Comparison of ENCODE assay signal across 25 mouse cellular contexts in genomic region chr16:31064782-31065181, GRCm38 (mm10). TPM values are rescaled to one million over a fixed set of nuclear protein-coding genes. Genes with fewer than 3 reads are reported as not detected.
A peak's percentile ranks its signal among the peaks of the same experiment; 100 is the strongest.
DNase-seq lines count a peak whose midpoint lies in the region; ATAC-seq and TF ChIP-seq lines count a peak whose summit lies in the region.
"Had no signal": no experiment of that assay in that cellular context is flagged by ENCODE, and none has a peak within 500 bp of the region (broad histone marks: within the 10 kb centered on the region; RNA-seq: fewer than 3 reads in every experiment).

No protein-coding gene starts in this region.

- no peak for ATAC-seq in liver, embryonic 13.5 days (ENCODE audit: low read depth)
- no peak for ATAC-seq in liver, embryonic 11.5 days (replicated peaks; ENCODE audit: low FRiP score)
- 0 out of 2 replicates have a peak, but pooled peaks have one; percentile 23 for ATAC-seq in megakaryocyte progenitor cell, adult 5-6 weeks (replicated peaks; ENCODE audit: poor library complexity)
- no peak for ATAC-seq in kidney, embryonic 15.5 days (replicated peaks; ENCODE audit: low FRiP score)
- no peak for ATAC-seq in hindbrain, postnatal 0 days
- ATAC-seq: activated CD4-positive, CD25-positive, alpha-beta regulatory T cell, adult 4 months; forebrain, embryonic 16.5 days had no signal

- H3K4me2 ChIP-seq in liver, embryonic 13.5 days: no peak overlapping the region
- no peak overlapping the region for H3K4me2 ChIP-seq in liver, embryonic 11.5 days
- H3K4me2 ChIP-seq in kidney, embryonic 15.5 days: no peak overlapping the region
- no peak overlapping the region for H3K4me2 ChIP-seq in hindbrain, postnatal 0 days (ENCODE audit: low read depth, low read length)
- H3K4me2 ChIP-seq: heart, embryonic 11.5 days; hindbrain, embryonic 15.5 days; liver, embryonic 15.5 days; lung, embryonic 15.5 days had no signal

- H3K9ac ChIP-seq in liver, embryonic 13.5 days: no peak overlapping the region
- no peak overlapping the region for H3K9ac ChIP-seq in liver, embryonic 11.5 days (ENCODE audit: low read depth, low read length)
- H3K9ac ChIP-seq in kidney, embryonic 15.5 days: no peak overlapping the region
- H3K9ac ChIP-seq in hindbrain, postnatal 0 days (replicated peaks; ENCODE audit: low read length): no peak overlapping the region
- H3K9ac ChIP-seq: hindbrain, embryonic 15.5 days; liver, embryonic 15.5 days; lung, embryonic 15.5 days had no signal

- 63% methylated on average over 6 of the region's 6 CpGs for WGBS in liver, embryonic 13.5 days (ENCODE audit: insufficient replicate concordance)
- 83% methylated on average over 6 of the region's 6 CpGs for WGBS in liver, embryonic 11.5 days
- WGBS in kidney, embryonic 15.5 days: 90% methylated on average over 6 of the region's 6 CpGs
- WGBS in hindbrain, postnatal 0 days: 96% methylated on average over 6 of the region's 6 CpGs

- H3K36me3 ChIP-seq in liver, embryonic 13.5 days: no peaks in the 10 kb centered on the region
- H3K36me3 ChIP-seq in liver, embryonic 11.5 days (ENCODE audit: control insufficient read depth, insufficient read depth, low read length): no peaks in the 10 kb centered on the region
- H3K36me3 ChIP-seq in kidney, embryonic 15.5 days: no peaks in the 10 kb centered on the region
- no peaks in the 10 kb centered on the region for H3K36me3 ChIP-seq in hindbrain, postnatal 0 days (ENCODE audit: insufficient read depth, low read length)
- H3K36me3 ChIP-seq: hindbrain, embryonic 10.5 days; hindbrain, embryonic 15.5 days; liver, embryonic 15.5 days; lung, embryonic 15.5 days had no signal

- H3K4me1 ChIP-seq in liver, embryonic 13.5 days (replicated peaks): peaks cover 41% of the 10 kb centered on the region
- peaks cover 19% of the 10 kb centered on the region for H3K4me1 ChIP-seq in liver, embryonic 11.5 days (replicated peaks; ENCODE audit: control insufficient read depth, insufficient read depth, low read length)
- H3K4me1 ChIP-seq in kidney, embryonic 15.5 days: peaks cover 36% of the 10 kb centered on the region
- H3K4me1 ChIP-seq in hindbrain, postnatal 0 days (ENCODE audit: insufficient read depth, low read length): no peaks in the 10 kb centered on the region
- H3K4me1 ChIP-seq: hindbrain, embryonic 15.5 days had no signal

- no peak overlapping the region for H3K4me3 ChIP-seq in liver, embryonic 13.5 days (replicated peaks)
- H3K4me3 ChIP-seq in liver, embryonic 11.5 days (ENCODE audit: low read depth, low read length): no peak overlapping the region
- no peak overlapping the region for H3K4me3 ChIP-seq in kidney, embryonic 15.5 days (replicated peaks)
- H3K4me3 ChIP-seq in hindbrain, postnatal 0 days (ENCODE audit: low read length): no peak overlapping the region
- H3K4me3 ChIP-seq: erythroblast, embryonic 14.5 days; hindbrain, embryonic 10.5 days; hindbrain, embryonic 15.5 days; liver, embryonic 15.5 days; lung, embryonic 15.5 days had no signal

- DNase-seq in liver, embryonic 13.5 days: no peak
- DNase-seq in liver, embryonic 11.5 days (ENCODE audit: low spot score): no peak
- peak; percentile 45 to 58 for DNase-seq in spleen, postnatal 36 days (ENCODE audit: low spot score in 2 of 2)
- no peak for DNase-seq in spleen, postnatal 10 days (ENCODE audit: low spot score in 2 of 2)
- DNase-seq in hindbrain, postnatal 0 days (ENCODE audit: low spot score): no peak
- DNase-seq: adrenal gland, adult 2 months; adrenal gland, postnatal 36 days; cerebellum, adult 2 months; cerebellum, postnatal 14 days; kidney, adult 18-20 months; kidney, postnatal 36 days; layer of hippocampus, postnatal 36 days; left cerebral cortex, postnatal 4 days; lung, postnatal 36 days; thymus, postnatal 4 days had no signal

- no peak for TF ChIP-seq CTCF in hindbrain, postnatal 0 days (IDR thresholded peaks at IDR 0.05; ENCODE audit: low read depth)

- no peaks in the 10 kb centered on the region for H3K27me3 ChIP-seq in liver, embryonic 13.5 days
- H3K27me3 ChIP-seq in liver, embryonic 11.5 days (replicated peaks; ENCODE audit: control insufficient read depth, insufficient read depth, low read length): no peaks in the 10 kb centered on the region
- H3K27me3 ChIP-seq in kidney, embryonic 15.5 days: no peaks in the 10 kb centered on the region
- H3K27me3 ChIP-seq in hindbrain, postnatal 0 days (ENCODE audit: insufficient read depth, low read length): no peaks in the 10 kb centered on the region
- H3K27me3 ChIP-seq: hindbrain, embryonic 15.5 days; liver, embryonic 15.5 days; lung, embryonic 15.5 days had no signal

- H3K9me3 ChIP-seq in liver, embryonic 13.5 days (replicated peaks): no peaks in the 10 kb centered on the region
- no peaks in the 10 kb centered on the region for H3K9me3 ChIP-seq in liver, embryonic 11.5 days (ENCODE audit: control insufficient read depth, low read length)
- H3K9me3 ChIP-seq in kidney, embryonic 15.5 days (replicated peaks): no peaks in the 10 kb centered on the region
- no peaks in the 10 kb centered on the region for H3K9me3 ChIP-seq in hindbrain, postnatal 0 days (ENCODE audit: low read length)
- H3K9me3 ChIP-seq: hindbrain, embryonic 10.5 days; hindbrain, embryonic 15.5 days; liver, embryonic 15.5 days; lung, embryonic 15.5 days had no signal

- H3K27ac ChIP-seq in liver, embryonic 13.5 days: peak overlapping the region; percentile 66; the same call in 1 of the 2 replicates
- H3K27ac ChIP-seq in liver, embryonic 11.5 days (ENCODE audit: low read depth, low read length): no peak overlapping the region
- H3K27ac ChIP-seq in kidney, embryonic 15.5 days: no peak overlapping the region
- no peak overlapping the region for H3K27ac ChIP-seq in hindbrain, postnatal 0 days
- H3K27ac ChIP-seq: hindbrain, embryonic 10.5 days; hindbrain, embryonic 15.5 days; liver, embryonic 15.5 days; lung, embryonic 15.5 days had no signal

RNA-seq across cellular contexts. Expression of gene Xxylt1, which starts 16.4 kb away (rescaled TPM):
- 2.9 and 3.1 TPM in 2 replicates for polyA plus RNA-seq in liver, embryonic 13.5 days (2015; fragmentation: Nextera tagmentation; extraction: Ambion mirVana)
- polyA plus RNA-seq in liver, embryonic 11.5 days (2014; fragmentation: Nextera tagmentation; extraction: Ambion mirVana): 10.7 and 10.9 TPM in 2 replicates
- total RNA-seq in megakaryocyte progenitor cell, adult 5-6 weeks (2015): 14.5 and 16.0 TPM in 2 replicates
- 11.8 and 17.0 TPM in 2 replicates for total RNA-seq in megakaryocyte progenitor cell, adult 5-6 weeks (2017)
- 19.2 and 20.2 TPM in 2 replicates for polyA plus RNA-seq in kidney, embryonic 15.5 days (2015; fragmentation: Nextera tagmentation; extraction: Ambion mirVana)
- total RNA-seq in hindbrain, postnatal 0 days (2014; rRNA removed): 32.8 and 42.4 TPM in 2 replicates
- polyA plus RNA-seq in hindbrain, postnatal 0 days (2015; fragmentation: Nextera tagmentation; extraction: Ambion mirVana): 18.4 and 21.0 TPM in 2 replicates

Comparison
In these comparisons a context has a peak if more than half of its experiments do, and no peak if none do; other contexts are left out.
1. DNase-seq: peak in spleen, postnatal 36 days (2 of 2); none in liver, embryonic 13.5 days (single experiment), liver, embryonic 11.5 days (single experiment), spleen, postnatal 10 days (0 of 2) and hindbrain, postnatal 0 days (single experiment).